Mouse (Mus musculus) left cerebral cortex, adult 8-10 months (tissue): Measurements from ENCODE around the gene Kctd17. TPM values are rescaled to one million over a fixed set of nuclear protein-coding genes. Genes with fewer than 3 reads are reported as not detected.
A peak's percentile ranks its signal among the peaks of the same experiment; 100 is the strongest.

Experiments
- DNase-seq, 2 experiments: peaks; one replicate each; pipeline ENCODE4 v3.0.0; 2022; ENCODE audit warnings: low spot score in 2 of 2
- total RNA-seq, 4 experiments: library from RNA; stranded (reverse); gene quantifications; 2 replicates each; pipeline ENCODE4 v1.2.4; 2022

Kctd17 gene
- total RNA-seq, 4 experiments from 2014 or later, result 299 to 358 (median 333) TPM

DNA sequence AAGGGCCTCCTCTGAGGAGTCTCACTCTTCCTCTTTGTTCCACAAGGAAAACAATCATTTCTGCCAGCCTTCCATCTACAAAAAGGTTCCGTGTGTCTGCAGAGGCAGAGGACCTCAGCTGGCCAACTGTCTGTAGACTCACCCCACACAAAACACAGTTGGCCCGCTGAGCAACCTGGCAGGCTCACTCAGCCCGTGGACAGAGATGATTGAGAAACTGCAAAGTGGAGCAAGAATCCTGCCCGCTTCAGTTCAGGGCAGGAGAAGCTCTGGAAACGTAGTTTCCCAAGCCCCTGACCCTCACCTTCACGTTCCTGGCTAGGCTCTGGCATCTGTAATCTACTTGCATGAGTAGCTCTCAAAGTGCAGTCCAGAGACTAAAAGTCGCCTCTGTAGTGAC, 18.8 kb downstream of the Kctd17 start:
- DNase-seq, result no peak

DNA sequence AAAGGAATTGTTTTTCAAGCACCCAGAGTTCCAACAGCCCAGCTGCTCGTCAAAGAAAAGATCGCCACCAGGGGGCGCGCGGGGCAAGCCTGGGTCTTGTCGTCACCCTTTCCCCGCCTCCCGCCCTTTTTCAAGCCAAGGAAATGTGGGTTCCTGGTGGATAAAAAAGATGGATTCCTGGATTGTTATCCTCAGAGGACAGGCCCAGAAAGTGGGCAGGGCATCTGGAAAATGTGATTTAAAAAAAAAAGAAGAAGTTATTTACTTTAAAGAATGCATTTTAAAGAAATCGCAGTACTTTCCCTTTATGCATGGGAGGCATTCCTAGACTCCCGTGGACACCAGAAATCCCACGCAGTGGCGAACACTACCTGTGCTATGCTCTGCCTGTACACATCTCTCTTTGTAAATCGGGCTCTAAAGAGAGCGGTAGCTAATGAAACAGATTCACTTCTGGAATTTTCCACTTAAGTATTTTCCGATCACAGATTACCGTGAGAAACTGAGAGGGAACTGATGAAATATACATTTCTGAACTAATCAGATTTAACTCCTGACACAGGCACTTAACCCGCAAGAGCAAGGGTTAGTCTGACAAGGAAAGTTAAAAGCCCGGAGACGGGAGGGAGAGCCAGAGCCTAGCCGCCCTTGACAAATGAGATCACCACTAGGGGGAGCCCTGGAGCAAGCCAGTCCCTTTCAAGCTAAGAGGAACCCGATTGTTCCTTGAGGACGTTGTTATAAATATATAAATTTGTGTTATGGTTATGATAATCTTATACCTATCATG, 19.6 kb downstream of the Kctd17 start:
- DNase-seq, result peak; percentile 85 to 97

DNA sequence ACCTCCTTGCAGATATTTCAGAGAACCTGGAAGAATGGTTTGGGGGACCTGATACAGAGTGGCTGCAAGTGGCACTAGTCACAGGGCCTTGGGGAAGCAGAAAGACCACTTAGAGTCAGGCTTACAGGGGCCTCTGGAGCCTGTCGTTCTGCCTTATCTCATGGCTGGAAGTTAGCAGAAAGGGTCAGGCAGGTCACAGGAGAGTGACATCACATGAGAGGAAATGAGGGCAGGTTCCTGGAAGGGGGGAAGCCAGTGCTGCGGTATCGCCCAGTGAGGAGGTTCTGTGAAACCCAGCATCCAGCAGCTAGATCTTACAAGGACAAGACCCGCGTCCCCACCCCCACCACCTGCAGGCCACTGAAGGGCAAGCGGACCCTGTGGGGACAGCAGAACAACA, 20.8 kb downstream of the Kctd17 start:
- DNase-seq, result peak in 1 of 2 experiments; percentile 16

DNA sequence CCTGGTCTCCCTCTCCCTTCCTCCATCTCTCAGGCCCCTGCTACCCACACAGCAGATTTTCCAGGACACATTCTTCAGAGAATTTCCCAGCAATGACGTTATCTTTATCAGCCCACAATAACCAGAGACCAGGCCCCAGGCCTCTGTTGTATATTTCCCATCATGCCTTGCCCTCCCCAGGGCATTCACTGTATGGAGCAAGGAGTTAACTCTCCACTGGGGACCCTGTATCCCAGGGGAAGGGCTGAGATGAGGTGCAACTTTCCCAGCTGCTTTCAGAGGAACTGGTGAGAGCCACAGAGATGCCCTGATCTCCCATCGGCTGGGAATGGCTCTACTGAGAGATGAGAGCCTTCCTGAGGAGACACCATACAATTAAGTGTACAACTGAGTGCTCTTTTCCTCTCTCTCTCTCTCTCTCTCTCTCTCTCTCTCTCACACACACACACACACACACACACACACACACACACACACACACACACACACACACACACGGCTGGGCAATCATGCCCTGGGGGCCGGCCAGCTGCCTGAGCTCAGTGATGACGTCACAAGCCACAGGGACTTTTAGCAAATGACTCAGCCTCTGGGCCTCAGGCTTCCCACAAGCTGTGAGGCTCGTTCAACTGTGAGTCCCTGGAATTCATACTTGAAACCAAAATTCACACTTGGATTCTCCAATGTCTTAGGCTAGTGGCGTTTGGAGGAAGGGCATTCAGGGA, 21.5 kb downstream of the Kctd17 start:
- DNase-seq, result peak in 1 of 2 experiments; percentile 56

DNA sequence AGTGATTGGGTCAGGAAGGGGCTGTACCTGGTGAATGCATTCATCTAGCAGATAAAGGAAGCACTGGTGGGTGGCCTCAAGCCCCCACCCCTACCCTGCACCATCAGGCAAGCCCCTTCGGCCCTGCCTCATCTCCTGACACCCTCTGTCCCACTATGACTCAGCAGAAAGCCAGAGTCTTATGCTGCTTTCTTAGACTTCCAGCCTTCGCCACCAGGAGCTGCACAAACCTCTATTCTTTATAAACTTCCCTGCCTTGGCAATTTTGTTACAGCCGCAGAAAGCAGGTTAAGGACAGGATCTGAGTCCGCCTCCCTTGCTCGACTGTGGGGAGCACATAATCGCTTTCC, 22.0 kb downstream of the Kctd17 start:
- no peak for DNase-seq

DNA sequence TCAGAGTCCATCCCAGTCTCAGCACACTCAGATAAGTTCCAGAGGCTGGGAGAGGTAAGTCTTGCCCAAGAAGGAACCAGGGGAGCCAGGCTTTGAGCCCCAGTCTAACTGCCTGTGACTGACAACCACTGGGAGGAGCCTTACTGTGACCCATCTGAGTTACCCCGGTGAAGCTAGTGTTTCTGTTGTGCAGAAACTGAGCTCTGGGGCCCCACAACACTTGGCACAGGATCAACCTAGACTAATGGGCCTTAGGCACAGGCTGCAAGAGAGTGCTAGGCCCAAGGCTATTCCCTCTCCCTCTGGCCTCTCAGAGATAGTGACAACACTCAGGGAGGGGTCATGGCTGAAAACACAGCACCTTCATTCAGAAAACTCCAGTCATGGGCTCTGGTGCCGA, 22.8 kb downstream of the Kctd17 start:
- no peak for DNase-seq

DNA sequence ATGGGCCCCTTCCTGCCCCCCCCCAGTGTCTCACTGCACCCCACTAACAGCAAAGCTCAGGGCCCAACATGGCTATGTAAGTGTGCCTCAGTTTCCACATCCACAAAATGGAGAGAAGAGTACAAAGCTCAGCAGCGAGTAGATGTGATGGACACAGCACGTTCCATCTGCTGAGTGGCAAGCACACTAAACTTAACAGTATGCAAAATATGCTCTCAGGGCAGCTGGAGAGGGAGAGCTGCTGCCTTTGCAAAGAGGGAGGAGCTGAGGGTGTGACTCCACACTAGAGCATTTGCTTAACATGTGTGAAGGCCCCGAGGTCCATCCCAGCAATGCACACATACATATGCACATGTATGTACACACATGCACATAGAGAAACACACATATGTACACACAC, 24.6 kb downstream of the Kctd17 start:
- DNase-seq, result no peak

DNA sequence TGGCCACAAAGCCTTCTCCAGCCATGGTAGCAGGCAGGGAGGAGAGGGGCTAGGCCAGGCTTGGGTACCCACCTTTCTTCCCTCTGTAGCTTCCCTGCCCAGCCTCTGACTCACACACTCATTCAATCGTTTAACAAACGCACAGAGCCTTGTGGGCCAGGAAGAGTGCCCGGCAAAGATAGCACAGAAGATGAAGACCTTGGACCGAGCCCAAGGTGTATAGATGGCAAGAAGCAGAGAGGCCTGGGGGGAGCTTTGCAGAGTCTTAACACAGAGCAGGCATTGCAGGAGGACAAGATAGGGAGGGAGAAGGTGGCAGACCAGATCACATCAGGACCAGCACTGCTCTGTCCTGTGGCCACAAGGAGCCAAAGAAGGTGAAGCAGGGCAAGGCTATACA, 26.8 kb downstream of the Kctd17 start:
- DNase-seq, result no peak

DNA sequence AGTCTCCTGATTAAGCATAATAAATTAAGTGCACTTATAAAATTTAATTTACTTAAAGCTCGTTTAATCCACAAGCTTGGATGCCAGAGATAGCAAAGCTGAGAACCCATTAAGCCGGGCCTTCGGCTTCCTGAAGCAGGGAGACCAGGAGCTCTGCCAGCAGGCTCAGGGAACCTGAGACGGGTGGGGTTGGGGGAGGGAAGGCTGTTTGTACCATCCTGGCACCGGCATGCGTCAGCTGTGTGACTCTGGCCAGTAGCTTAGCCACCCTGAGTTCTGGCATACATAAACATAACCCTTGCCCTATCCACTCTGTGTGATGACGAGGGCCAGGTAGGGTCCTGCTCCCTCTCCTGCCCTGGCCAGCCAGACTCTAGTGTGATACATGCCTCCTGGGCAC, 27.7 kb downstream of the Kctd17 start:
- DNase-seq, result no peak

DNA sequence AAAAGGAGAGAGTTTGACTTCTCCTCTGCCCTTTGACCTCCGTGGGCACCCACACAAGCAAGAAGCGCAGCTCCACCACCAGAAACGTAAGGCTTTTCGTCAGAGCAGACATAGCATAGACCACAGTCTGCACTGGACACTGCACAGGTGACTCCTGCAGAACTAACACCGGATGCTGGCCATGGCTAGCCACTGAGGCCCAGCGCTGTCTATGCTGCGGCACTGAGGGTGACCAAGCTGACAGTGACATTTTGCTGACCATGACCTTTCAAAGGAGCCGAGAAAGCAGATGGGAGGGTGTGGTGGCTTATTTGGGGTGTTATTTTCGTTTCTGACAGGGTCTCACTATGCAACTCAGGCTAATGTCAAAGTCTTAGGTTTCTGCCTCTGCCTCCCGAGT, 28.8 kb downstream of the Kctd17 start:
- no peak for DNase-seq

DNA sequence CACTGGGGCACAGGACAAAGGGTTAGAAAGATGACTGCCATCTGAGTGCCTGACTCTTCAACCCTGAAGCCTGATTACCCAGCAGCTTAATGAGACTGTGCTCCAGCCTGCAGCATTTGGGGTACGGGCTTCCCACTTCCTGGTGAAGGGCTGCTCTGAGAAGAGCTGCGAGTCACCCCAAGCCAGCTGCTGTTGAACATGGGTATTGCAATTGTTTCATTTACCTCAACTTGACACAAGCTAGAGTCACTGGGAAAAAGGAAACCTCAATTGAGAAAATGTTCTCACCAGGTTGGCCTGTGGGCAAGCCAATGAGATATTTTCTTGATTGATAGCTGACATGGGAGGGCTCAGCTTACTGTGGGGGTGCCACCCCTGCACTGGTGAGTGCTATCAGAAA, 34.6 kb downstream of the Kctd17 start:
- DNase-seq, result no peak

DNA sequence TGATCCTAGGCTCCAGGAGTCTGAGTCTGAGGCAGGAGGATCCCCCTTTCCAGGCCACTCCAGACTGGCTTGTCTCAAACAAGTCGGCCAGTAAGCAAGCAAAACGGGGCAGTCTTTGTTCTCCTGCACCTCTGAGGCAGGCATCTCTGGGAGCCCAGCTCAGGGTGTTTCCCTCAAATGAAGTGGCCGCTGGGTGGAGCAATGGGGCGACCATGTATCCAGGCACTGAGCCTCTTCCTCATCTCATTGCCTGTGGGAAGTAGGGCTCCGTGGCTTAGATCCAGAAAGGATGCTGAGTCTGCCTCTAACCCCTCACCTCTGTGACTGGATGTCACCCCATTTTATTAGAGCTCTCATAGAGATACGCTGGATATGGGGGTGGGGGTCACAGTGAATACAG, 38.4 kb downstream of the Kctd17 start:
- no peak for DNase-seq

DNA sequence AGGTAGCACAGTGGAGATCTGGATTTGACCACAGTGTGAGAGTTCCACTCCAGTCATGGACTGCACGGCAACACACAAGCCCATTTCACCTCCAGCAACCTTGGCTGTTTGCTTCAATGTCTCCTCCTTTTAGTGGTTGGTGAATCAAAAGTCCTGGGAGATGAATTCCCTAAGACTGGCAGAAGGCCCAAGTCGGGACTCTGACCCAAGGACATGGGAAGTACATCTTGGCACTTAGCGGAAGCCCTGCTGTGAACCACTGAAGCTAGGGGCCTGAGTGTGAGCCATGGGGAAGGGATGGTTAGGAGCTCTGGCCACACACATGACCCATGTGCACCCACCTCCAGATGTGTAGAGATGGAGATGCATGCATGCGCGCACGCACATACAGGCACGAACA, 39.2 kb downstream of the Kctd17 start:
- DNase-seq, result no peak

DNA sequence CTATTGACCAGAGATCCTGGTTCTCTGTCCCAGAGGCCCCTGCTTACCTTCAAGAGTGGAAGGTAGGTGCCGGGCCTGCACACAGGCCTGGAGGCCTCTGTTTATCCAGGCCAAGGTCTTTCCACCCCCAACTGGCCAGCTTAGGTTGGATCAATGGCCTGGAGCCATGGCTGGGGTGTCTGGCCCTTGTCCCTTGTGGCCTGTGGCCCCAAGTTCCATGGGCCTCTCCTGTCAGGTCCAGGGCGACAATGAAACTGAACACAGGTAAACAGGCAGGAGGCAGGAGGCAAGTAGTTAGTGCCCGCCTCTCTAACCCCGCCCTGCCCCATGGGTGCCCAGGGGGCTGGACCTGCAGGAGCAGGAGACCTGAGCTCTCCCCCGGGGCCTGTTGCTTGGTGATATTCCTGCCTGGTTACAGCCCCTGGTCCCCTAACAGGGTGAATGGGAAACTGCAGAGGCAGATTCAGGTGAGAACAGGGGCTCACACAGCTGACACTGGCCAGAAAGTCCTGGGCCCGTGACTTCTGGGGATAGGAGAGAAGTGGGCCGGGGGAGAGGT, 40.1 kb downstream of the Kctd17 start, which contains the start of gene Tmprss6:
Tmprss6 (minus strand) TSS at position 256 of the 559 bp plus-strand sequence.
- no peak for DNase-seq

DNA sequence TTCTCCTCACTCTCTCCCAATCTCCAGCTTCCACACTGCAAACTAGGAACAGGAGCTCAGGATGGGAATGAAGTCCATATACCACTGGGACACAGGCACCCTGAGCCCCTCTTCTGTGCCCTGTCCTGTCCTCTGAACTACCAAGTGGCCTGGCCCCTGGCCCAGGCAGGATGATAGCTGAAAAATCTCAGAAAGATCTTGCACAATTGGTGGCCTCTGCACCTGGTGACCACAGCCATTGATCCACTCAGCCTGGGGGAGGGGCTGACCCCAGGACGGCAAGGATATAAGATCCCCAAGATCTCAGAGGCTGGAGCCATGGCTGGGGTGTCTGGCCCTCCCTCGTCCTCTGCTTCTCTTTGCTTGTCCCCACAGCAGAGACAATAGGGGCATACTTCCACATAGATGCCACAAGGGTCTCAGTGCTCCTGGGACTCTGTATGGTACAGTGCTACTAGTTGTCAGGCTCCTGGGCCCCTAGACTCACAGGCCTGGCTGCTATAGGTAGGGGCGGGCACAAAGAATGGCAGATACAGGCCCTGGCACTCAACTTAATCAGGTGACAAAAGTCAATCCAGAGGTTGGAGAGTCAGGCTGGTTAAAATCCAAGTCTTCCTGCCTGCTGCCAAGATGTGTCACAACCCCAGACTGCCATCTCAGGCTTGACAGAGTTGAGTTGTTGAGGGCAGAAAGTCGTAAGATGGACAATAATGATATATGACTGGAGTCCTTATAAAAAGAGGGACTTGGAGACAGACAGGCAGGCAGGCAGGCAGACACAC, 42.3 kb downstream of the Kctd17 start:
- no peak for DNase-seq

DNA sequence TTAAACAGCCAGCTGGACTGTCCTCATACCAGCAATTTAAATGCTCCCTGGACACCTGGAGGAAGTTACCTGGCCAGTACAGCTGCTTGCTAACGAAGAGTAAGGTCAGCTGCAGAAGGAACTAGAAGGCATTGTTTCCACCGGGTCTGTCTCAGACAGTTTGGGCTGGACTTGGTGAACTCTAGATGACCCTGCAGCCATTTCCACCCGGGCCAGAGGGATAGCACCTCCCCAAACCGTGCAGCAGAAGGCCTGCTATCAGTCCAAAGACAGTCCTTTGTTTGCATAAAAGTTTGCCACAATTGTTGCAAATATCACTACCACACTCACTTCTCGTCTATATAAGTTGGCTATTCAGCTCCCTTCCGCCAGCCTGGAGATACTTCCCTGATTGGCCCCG, 43.5 kb downstream of the Kctd17 start:
- DNase-seq, result no peak

DNA sequence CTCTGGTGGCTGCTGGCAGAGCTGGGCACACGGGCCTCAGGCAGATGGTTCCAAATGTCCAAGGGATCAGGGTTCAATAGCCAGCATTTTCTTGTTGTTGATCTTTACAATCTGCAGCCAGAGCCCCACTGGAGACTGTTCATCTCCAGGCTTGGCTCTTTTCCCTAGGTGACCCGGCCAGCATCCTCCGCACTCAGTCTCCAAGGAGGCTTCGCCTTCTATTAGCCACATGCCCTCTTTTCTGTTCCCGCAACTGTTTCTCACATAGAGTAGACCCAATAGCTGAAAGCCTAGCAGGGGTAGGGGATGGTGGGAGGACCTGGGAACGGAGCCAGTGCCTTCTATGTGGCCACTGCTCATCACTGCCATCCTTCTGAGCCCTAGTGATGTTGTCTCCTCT, 45.1 kb downstream of the Kctd17 start:
- DNase-seq, result no peak

DNA sequence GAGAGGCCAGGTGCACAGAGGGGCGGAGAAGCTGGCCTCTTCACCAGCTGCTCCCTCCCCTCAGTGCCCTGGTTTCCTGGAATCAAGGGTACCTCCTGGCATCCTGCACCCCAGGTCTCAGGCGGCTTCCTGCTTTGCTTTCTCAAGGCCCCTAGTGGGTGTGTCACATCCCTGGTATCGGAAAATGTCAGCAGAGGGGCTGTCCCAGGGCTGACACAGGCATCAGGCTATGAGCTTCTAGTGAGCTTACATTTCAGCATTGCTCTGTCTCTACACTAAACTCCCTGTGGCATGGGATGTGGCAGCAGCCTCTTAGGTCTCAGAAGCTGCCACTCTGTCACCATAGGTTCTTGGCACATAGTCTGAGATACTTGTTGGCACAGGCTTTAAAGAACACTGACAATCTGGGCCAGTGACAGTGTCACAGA, 47.3 kb downstream of the Kctd17 start:
- no peak for DNase-seq

DNA sequence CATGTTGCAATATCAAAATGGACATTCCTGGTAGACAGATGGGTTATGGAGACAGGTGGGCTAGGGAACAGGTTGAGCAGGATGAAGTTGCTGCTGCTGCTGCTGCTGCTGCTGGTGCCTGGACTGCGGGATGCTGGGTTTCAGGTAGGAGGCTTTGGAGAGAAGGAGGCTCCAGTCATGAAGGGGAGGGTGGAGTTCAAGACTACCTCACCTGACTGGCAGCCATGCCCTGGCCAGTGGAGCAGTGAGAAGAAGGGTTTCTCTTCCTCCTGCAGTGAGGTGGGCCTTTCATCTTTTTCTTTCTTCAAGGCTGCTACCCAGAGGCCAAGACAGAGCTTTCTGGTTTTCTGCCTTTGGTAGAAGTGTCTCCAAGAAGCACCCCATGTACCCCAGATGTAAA, 48.5 kb downstream of the Kctd17 start:
- no peak for DNase-seq

DNA sequence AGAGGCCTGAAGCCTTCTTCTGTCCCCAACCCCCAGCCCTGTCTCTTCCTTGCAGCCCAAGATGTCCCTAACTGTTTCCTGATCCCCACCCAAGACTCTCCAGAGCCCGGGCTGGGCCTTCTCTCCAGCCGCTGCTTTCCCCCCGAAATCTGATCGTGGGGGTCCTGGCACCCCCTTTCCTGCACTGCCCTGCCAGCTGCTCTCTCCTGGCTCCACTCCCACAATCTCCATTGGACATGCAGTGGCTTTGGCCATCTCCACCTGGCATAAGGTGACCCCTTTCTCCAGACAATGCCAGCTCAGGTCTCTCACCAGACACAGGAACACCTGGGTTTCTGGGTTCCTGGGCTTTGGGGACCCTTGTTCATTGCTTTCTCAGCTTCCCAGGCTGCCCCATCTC, 49.7 kb downstream of the Kctd17 start:
- no peak for DNase-seq

DNA sequence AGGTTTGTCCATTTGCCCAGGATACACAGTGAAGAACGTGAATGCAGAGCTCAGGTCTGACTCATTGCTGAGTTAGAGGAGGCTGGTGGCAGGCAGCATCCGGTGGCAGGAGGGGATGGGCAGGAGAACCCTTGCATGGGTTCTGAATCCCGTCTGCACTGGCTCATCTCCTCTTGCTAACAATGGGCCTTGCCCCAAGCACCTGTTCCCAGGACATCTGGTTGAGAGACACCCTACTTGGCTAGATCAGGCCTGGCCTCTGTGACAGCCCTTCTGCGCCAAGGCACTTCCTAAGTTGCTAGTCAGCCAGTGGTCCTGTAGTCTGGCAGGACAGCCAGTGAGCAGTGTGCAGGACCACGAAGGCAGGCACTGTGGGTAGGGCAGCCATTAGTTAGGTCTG, 51.1 kb downstream of the Kctd17 start:
- DNase-seq, result no peak

DNA sequence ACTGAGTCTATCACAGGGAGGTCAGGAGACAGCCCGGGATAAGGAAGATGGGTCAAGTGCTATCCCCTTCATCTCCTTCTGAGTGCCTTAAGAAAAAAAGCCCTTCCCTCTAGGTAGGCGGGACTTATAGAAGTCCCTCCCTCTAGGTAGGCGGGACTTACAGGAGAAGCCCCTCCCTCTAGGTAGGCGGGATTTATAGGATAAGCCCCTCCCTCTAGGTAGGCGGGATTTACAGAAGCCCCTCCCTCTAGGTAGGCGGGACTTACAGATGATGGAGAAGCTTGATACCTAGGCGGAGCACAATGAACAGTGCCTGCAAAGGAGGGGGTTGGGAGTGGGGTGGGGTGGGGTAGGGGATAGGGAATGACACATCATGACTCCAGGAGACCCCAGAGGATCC, 51.7 kb downstream of the Kctd17 start:
- no peak for DNase-seq
